Mouse (Mus musculus) erythroblast, embryonic 14.5 days (primary cell): ENCODE data around the gene Cyp51.

Experiments
- GATA1 ChIP-seq: IDR thresholded peaks from 2 replicates; pipeline ENCODE4 v1.6.1; 2012; ENCODE audit warnings: low read length, inconsistent platforms, mixed read lengths
- TAL1 ChIP-seq: IDR thresholded peaks from 3 replicates; pipeline ENCODE4 v1.6.1; 2012; ENCODE audit warnings: low read length, inconsistent platforms, mixed read lengths

DNA sequence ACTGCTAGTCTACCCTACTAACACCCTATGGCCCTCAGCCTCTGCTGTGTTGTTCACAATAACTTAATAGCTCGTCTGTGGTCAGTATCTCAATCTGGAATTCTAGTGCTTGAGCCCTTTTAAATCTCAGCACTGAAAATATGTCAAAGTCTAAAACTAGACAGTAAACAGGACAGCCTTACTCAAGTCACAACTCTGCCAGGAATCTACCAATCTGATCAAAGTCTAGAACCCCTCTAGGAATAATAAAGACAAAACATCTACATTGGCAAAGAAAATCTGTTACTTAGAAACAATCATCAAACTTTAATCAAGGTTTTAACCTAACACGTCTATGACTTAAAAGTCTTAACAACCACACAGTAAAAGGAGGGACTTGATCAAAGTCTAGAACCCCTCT, 23.7 kb downstream of the Cyp51 start:
- TF ChIP-seq GATA1 = no peak
- TF ChIP-seq TAL1 = no peak
